Mouse (Mus musculus): ENCODE results near the gene Wfdc21.

Gene Wfdc21

DNA sequence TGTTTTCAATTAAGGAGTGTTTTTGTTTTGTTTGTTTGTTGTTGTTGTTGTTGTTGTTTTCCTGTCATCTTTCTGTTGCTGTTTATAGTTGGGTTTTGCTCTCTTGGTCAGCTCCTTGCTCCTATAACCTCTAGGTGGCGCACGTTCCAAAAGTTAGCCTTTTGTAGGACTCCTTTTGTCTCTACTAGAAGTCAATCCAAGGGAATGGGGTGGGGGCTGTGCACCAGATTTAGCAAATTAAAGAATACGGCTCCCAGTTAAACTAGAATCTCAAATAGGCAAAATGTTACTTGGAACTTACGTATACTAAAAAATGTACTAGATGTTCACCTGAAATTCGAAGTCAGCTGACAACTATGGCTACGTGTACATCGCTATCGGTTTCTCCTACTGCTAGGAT lies 55.4 kb downstream of the Wfdc21 start:
- no peak for DNase-seq (ENCODE audit: low read depth)

Measured in fibroblast of lung, adult 2 months (primary cell).